Mouse (Mus musculus) limb, embryonic 12.5 days (tissue): ENCODE data around the gene Ier2. TPM values are rescaled to one million over a fixed set of nuclear protein-coding genes. Genes with fewer than 3 reads are reported as not detected.
"Not testable (repeated sequence)": the region's sequence is repeated elsewhere in the genome, so short reads cannot be mapped to it uniquely, and the experiment has no call there.

Source experiments
- ATAC-seq: fragments of 200-750 bp; cut with Nextera tagmentation; 2 replicates; pipeline ENCODE4 v1.8.0; 2017; ENCODE audit warnings: low read depth, moderate TSS enrichment; ENCODE audit not compliant: insufficient number of reproducible peaks, insufficient read depth, low FRiP score, low TSS enrichment
- H3K27ac ChIP-seq: fragments of 300-500 bp; sonication (generic); 2 replicates; pipeline ENCODE4 v1.5.1; 2016; ENCODE audit warnings: mild to moderate bottlenecking, moderate library complexity
- H3K27me3 ChIP-seq: fragments of 300-500 bp; sonication (generic); 2 replicates; pipeline ENCODE4 v1.6.1; 2016; ENCODE audit warnings: mild to moderate bottlenecking, moderate library complexity
- H3K36me3 ChIP-seq: fragments of 300-500 bp; sonication (generic); 2 replicates; pipeline ENCODE4 v1.6.1; 2016; ENCODE audit warnings: mild to moderate bottlenecking, moderate library complexity
- H3K4me1 ChIP-seq: fragments of 300-500 bp; sonication (generic); replicated peaks from 2 replicates; pipeline ENCODE4 v1.6.1; 2016
- H3K4me2 ChIP-seq: fragments of 300-500 bp; sonication (generic); 2 replicates; pipeline ENCODE4 v1.6.1; 2016; ENCODE audit warnings: mild to moderate bottlenecking, moderate library complexity
- H3K4me3 ChIP-seq: fragments of 300-500 bp; sonication (generic); replicated peaks from 2 replicates; pipeline ENCODE4 v1.5.1; 2016; ENCODE audit warnings: mild to moderate bottlenecking
- H3K9ac ChIP-seq: fragments of 300-500 bp; sonication (generic); replicated peaks from 2 replicates; pipeline ENCODE4 v1.6.1; 2016; ENCODE audit warnings: mild to moderate bottlenecking, moderate library complexity
- H3K9me3 ChIP-seq: fragments of 300-500 bp; sonication (generic); 2 replicates; pipeline ENCODE4 v1.6.1; 2016; ENCODE audit warnings: mild to moderate bottlenecking, moderate library complexity
- WGBS: fragments of 180-500 bp; shearing (Covaris S2); methylation state at CpG from one replicate; pipeline ENCODE4 v1.1.7; 2016; 5-methylcytosine and 5-hydroxymethylcytosine counted together
- polyA plus RNA-seq: library from polyadenylated mRNA; unstranded; fragments of >200 nt; fragmentation: Nextera tagmentation; extraction: Ambion mirVana; gene quantifications from 2 replicates; pipeline ENCODE4 v1.2.1, GENCODE M21; 2016

Gene Ier2
- polyA plus RNA-seq, 1 experiment from 2014 or later = 144 TPM

DNA sequence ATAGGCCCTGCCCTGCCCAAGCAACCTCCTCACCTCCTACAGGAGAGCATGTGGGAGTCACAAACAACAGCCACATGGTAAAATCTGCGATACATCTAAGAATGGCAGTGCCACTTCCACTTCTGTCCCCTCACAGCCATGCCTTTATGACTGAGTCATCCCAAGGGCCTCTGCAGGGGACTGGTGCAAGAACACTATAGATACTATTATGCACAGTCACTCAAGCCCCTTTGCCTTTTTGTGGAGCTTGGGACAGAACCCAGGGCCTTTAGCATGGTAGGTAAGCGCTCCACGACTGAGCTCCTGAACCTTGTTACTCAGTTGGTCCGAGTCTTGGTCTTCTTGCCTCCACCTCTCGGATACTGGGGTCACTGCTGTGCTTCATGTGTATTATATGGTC, 14.7 kb upstream of the Ier2 start:
- H3K4me3 ChIP-seq = no peak overlapping the region
- H3K9ac ChIP-seq = no peak overlapping the region
- peaks cover 68% of the 10 kb centered on the region for H3K36me3 ChIP-seq
- no peaks in the 10 kb centered on the region for H3K27me3 ChIP-seq
- H3K27ac ChIP-seq = no peak overlapping the region
- no peaks in the 10 kb centered on the region for H3K9me3 ChIP-seq
- H3K4me2 ChIP-seq = no peak overlapping the region
- no peaks in the 10 kb centered on the region for H3K4me1 ChIP-seq
- 93% methylated on average over 5 of the region's 5 CpGs for WGBS
- ATAC-seq = no peak

DNA sequence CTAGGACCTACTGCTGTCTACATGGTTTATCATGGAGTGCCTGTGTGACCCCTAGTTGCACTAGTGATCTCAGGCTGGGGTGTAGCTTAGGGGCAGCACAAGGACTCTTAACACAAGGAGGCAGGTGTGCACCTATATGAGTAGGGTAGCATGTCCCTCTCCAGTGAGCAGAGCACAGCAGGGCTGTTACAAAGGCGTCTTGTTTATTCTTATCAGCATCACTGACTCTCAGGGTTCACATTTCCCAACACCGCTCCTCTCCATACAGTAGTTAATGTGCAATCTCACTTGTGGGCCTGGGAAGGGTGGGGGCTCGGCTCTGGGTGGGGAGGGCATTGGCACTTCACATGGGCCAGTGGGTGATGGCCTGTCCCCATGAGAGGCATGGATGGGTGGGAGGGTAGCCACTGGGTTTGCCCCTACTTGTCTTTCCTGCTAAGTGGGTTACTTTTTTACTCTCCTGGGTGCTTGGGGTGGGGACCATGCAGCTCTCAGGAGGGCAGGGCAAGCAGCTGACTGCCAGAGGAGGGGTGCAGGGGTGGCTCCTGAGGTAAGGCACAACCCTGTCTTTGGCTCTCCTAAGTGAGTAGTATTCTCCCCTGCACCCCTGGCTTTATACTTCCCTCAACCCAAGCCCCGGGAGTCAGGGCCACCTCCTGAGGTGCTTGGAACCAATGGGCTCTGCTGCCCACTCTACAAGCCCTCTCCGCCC, 7.8 kb upstream of the Ier2 start:
- not testable (repeated sequence) for H3K4me2 ChIP-seq, H3K27me3 ChIP-seq, H3K27ac ChIP-seq, H3K9ac ChIP-seq, ATAC-seq, H3K9me3 ChIP-seq, H3K4me3 ChIP-seq
- Histone ChIP-seq H3K4me1 (peaks cover 10% of the 10 kb centered on the region), H3K36me3 (peaks cover 87% of the 10 kb centered on the region)
- 93% methylated on average over 5 of the region's 5 CpGs for WGBS

DNA sequence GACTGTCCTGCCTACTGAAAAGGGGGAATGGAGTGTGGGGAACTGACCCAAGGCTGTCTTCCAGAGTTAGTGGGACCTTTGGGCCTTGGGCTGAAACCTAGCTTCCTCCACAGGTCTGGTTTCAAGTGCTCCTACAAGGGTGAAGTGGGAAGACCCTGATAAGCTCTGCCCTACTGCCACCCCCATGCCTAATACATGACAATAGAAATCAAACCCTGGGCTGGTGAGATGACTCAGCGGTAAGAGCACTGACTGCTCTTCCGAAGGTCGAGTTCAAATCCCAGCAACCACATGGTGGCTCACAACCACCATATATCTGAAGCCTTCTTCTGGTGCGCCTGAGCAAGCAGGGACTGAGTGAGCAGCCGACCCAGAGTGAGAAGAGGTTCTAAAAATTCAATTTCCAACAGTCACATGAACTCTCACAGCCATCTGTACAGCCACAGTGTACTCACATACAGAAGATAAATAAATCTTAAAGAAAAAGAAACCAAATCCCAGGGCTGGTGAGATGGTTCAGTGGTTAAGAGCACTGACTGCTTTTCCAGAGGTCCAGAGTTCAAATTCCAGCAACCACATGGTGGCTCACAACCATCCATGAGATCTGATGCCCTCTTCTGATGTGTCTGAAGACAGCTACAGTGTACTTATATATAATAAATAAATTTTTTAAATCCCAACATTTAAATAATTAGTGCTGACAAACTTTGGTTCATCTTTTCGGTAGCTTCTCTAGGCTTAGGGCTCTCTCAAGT, 6.3 kb upstream of the Ier2 start:
- H3K27me3 ChIP-seq = no peaks in the 10 kb centered on the region
- no peak overlapping the region for H3K27ac ChIP-seq
- peaks cover 12% of the 10 kb centered on the region for H3K4me1 ChIP-seq
- H3K36me3 ChIP-seq = peaks cover 72% of the 10 kb centered on the region
- H3K4me3 ChIP-seq = no peak overlapping the region
- no peak overlapping the region for H3K9ac ChIP-seq
- ATAC-seq = no peak
- no peaks in the 10 kb centered on the region for H3K9me3 ChIP-seq
- WGBS = 82% methylated on average over 6 of the region's 6 CpGs
- H3K4me2 ChIP-seq = no peak overlapping the region

DNA sequence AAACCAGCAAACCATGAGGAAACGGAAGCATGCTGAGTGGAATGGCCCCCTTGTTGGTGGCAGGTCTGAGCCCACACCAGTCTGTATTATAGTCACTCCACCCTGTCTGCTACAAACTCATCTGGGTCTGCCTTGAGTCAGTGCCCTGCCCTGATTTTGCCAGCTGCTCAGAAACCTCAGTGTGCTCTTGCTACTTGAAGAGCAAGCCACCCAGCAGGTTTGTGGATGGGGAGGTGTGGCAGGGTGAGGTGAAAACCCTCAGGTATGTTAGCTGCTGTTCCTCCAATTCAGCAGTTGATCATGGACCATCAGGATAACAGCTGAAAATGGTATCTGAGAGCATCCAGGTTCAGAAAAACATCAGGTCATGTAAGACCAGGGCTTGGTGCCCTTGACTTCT, 5.4 kb upstream of the Ier2 start:
- peaks cover 63% of the 10 kb centered on the region for H3K36me3 ChIP-seq
- H3K4me3 ChIP-seq = no peak overlapping the region
- WGBS = 79% methylated on average over 1 of the region's 1 CpGs
- no peak for ATAC-seq
- no peak overlapping the region for H3K9ac ChIP-seq
- H3K9me3 ChIP-seq = no peaks in the 10 kb centered on the region
- H3K4me1 ChIP-seq = peaks cover 18% of the 10 kb centered on the region
- no peak overlapping the region for H3K4me2 ChIP-seq
- no peaks in the 10 kb centered on the region for H3K27me3 ChIP-seq
- H3K27ac ChIP-seq = no peak overlapping the region

DNA sequence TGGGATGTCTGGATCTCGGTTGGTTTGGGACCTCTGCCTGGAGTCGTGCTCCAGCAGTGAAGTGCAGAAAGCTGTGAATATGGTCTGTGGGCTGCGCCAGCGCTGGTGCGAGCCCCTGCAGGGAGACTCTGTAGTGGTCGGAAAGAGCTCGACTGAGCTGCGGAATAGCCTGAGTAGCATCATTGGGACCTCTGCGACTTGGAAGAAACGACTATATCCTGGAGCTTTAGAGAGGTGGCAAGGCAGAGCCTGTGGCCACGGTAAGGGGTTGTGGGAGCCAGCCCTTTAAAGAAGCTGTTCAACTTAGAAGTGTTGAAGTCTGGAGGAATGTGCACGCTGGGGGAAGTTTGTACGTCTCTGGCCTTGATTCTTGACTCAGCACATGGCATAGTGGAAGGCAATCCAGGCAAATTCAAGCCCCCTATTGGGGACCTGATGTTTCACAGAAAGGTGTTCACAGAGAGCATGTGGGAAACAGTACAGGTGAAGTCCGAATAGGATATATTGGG, 2.8 kb upstream of the Ier2 start:
- Histone ChIP-seq H3K9ac (peak overlapping the region; percentile 71), H3K27me3 (no peaks in the 10 kb centered on the region), H3K27ac (peak overlapping the region; percentile 97), H3K36me3 (peaks cover 37% of the 10 kb centered on the region), H3K4me1 (peaks cover 25% of the 10 kb centered on the region), H3K4me3 (peak overlapping the region; percentile 97), H3K4me2 (peak overlapping the region; percentile 89), H3K9me3 (no peaks in the 10 kb centered on the region)
- 0 out of 2 replicates have a peak, but pooled peaks have one; percentile 4 for ATAC-seq
- WGBS = 2% methylated on average over 14 of the region's 14 CpGs

DNA sequence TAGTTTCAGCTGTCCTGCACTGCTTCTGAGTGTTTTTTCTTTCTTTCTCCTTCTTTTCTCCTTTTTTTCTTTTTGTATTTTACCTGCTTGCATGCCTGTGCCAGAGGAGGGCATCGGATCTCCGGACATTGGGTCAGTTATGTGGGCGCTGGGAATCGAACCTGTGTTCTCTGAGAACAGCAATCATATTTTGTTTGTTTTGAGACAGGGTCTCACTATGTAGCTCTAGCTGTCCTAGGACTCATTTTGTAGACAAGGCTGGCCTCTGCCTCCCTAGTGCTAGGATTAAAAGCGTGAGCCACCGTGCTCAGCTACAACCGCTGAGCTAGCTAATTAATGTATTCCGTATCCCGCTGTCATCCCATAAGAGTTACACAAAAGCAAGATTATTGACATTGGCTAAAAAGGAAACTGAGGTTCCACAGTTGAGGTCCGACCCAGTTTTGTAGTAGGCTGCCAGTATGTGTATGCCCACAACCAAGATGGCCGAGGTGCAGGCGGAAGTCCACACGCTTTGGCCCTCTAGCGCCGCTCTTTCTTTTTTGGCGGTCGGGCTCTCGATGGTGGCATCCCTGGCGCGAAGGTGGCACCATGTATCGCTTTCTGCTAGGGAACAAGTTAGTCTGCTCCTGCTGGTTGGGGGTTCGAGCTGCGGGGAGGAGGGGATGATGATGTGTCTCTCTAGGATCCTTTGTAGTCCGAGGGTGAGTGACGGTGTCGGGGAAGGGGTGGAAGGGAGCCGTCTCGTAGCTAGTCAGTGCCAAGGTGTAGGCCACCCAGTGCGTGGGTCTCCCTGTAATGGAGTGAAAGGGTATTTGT, 2.1 kb upstream of the Ier2 start:
- Histone ChIP-seq H3K9ac (peak overlapping the region; percentile 71), H3K4me1 (peaks cover 31% of the 10 kb centered on the region), H3K27ac (peak overlapping the region; percentile 97), H3K4me2 (peak overlapping the region; percentile 89), H3K9me3 (no peaks in the 10 kb centered on the region), H3K4me3 (peak overlapping the region; percentile 97), H3K27me3 (no peaks in the 10 kb centered on the region), H3K36me3 (peaks cover 30% of the 10 kb centered on the region)
- peak; percentile 17; the same call in 1 of the 2 replicates for ATAC-seq
- under 1% methylated on average over 29 of the region's 29 CpGs for WGBS

DNA sequence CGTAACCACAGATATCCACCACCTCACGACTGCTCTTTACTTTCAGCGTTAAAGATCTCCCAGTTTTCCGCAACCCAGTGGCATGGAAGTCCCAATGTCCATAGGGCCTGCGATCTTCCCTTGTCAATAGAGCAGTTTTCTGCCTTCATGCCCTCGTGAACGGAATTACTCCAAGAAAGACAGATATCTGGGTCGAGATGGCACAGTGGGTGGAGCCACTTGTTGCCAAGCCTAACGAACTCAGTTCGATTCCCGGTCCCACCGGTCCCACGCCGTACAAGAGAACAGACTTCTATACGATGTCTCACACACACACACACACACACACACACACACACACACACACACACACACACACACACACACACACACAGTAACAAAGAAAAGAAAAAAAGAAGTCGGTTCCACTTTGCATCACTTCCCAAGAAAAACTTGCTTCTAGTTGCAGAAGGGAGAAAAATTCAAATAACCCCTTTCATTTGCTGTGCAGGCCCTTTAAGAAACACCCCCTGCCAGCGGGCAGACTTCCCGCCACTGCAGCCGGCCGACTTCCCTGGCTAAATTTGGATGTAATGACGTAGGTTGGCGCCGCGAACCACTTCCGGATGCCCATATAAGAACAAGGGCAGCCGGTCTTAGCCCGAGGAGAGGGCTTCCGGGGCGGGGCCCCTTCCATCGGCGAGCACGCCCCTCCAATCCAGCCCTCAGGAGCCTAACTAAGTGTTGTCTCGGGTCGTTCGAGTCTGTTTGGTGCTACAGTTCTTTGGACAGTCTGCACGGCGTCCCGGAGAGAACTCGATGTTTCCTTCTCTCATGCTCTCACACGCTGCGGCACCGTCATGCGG, 1.1 kb upstream of the Ier2 start:
- 2% methylated on average over 40 of the region's 43 CpGs for WGBS
- Histone ChIP-seq H3K27ac (peak overlapping the region; percentile 97), H3K4me2 (peak overlapping the region; percentile 89), H3K36me3 (peaks cover 22% of the 10 kb centered on the region), H3K4me1 (peaks cover 42% of the 10 kb centered on the region), H3K9ac (peak overlapping the region; percentile 96), H3K9me3 (no peaks in the 10 kb centered on the region), H3K4me3 (peak overlapping the region; percentile 97), H3K27me3 (no peaks in the 10 kb centered on the region)
- peak; percentile 80 for ATAC-seq

DNA sequence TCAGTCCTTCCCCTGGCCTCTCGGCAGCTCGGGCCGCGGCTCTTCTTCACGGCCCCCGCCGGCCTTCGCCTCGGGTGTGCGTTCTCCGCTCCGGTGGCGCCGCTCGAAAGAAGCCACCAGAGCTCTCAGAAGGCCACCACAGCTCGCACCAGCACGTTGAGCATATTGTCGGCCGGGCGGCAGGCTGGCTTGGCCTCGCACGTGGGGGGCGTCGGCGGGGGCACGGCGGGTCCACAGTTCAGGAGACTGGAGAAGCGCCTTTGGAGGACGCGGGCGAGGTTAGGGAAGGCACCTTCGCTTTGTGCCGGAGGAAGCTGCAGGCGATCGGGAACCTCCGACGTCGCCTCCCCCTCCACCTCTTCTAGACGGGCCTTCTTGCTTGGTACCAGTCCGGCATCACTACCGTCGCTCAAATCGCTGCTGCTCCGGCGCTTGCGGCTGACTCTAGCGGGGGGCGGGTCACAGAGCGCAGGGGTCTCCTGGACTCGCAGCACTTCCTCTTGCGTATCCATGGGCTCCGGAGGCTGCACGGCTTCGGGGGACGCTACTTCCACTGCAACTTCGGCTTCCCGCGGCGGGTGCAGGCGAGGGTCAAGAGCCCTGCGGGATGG, 586 bp downstream of the Ier2 start:
- peak overlapping the region; percentile 96 for H3K9ac ChIP-seq
- peak overlapping the region; percentile 89 for H3K4me2 ChIP-seq
- peak overlapping the region; percentile 97 for H3K27ac ChIP-seq
- H3K36me3 ChIP-seq = peaks cover 9% of the 10 kb centered on the region; the same call in 1 of the 2 replicates
- no peak for ATAC-seq
- peak overlapping the region; percentile 97 for H3K4me3 ChIP-seq
- H3K4me1 ChIP-seq = peaks cover 53% of the 10 kb centered on the region
- H3K9me3 ChIP-seq = no peaks in the 10 kb centered on the region
- H3K27me3 ChIP-seq = no peaks in the 10 kb centered on the region
- under 1% methylated on average over 61 of the region's 61 CpGs for WGBS

DNA sequence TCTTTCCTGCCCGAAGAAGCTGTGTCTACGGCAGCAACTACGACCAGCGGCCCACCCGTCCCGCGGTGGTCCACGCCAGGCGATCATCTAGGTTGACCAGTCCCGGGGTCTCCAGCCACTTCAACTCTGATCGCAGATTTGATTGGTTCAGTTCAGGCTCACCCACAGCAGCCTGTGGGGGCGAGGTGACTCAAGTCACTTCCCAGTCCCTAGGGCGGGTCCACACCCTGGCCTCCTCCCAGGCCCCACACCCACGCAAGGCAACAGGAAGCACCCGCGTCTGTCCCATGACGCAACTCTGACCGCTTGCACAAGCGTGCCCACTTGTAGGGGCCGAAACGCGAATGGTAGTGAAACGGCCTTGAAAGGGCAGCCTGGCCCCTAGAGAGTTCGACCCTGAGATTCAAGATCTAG, 1.2 kb downstream of the Ier2 start:
- peak overlapping the region; percentile 96 for H3K9ac ChIP-seq
- H3K4me3 ChIP-seq = peak overlapping the region; percentile 97
- peak overlapping the region; percentile 89 for H3K4me2 ChIP-seq
- H3K36me3 ChIP-seq = peaks cover 3% of the 10 kb centered on the region; the same call in 1 of the 2 replicates
- H3K27ac ChIP-seq = peak overlapping the region; percentile 97
- WGBS = under 1% methylated on average over 24 of the region's 24 CpGs
- ATAC-seq = no peak
- H3K4me1 ChIP-seq = peaks cover 59% of the 10 kb centered on the region
- H3K27me3 ChIP-seq = no peaks in the 10 kb centered on the region
- no peaks in the 10 kb centered on the region for H3K9me3 ChIP-seq
